Mouse (Mus musculus): ENCODE data around the gene Prpf4b. TPM values are rescaled to one million over a fixed set of nuclear protein-coding genes. Genes with fewer than 3 reads are reported as not detected.
"Not testable (repeated sequence)": the region's sequence is repeated elsewhere in the genome, so short reads cannot be mapped to it uniquely, and the experiment has no call there.

Prpf4b gene
- polyA plus RNA-seq, 1 experiment from 2014 or later, result 71.8 TPM

DNA sequence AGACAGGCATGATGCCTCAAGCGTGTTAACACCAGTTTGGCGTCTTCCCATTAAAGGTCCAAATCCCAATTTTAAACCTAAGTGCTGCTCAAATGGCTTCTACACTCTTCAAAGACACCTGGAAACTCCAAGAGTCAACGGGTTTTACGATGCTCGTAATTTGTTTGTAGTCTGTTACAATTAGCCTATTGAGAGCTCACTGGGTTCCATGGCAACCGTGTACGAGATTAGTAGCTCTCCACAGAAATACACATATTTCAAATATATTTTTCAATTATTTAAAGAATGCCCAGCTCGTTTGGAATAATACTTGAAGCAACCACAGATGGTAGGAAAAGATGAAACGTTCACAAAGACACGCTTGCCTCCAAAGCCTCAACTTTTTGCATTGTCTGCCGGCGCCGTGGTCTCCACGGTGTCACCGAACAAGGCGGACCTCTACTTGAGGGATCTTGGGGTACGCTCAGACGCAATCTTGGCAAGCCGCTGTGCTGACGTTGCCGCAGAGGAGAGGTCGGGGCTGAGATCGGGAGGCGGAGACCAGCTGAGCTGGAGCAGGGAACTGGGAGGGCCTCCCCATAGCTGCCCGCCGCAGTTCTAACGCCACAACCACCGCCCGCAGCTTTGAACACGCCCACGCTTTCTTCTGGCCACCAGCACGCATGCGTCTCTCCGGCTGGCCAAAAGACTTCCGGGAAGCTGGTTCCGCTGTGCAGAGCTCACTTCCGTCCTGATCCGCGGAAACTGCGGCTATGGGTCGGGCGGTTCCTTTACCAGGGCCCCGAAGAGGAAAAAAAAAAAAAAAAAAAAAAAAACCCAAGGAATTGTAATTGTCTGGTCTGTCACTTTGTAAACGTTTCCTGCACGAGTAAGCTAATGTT lies 1.1 kb upstream of the Prpf4b start:
- peak; percentile 93 for ATAC-seq (replicated peaks; ENCODE audit: low FRiP score)
- Histone ChIP-seq H3K9me3 (replicated peaks) (no peaks in the 10 kb centered on the region), H3K4me2 (peak overlapping the region; percentile 71), H3K27me3 (no peaks in the 10 kb centered on the region), H3K4me3 (replicated peaks) (peak overlapping the region; percentile 90), H3K36me3 (0 out of 2 replicates have a peak, but pooled peaks cover 2% of the 10 kb centered on the region), H3K9ac (peak overlapping the region; percentile 61), H3K27ac (peak overlapping the region; percentile 99), H3K4me1 (peaks cover 18% of the 10 kb centered on the region)
- 2% methylated on average over 45 of the region's 45 CpGs for whole genome bisulfite sequencing

GRCm38 (mm10) chr13:34874736-34875135 lies 366 bp upstream of the Prpf4b start:
- H3K4me3 ChIP-seq (replicated peaks), result peak overlapping the region; percentile 90
- not testable (repeated sequence) for H3K36me3 ChIP-seq; ATAC-seq (replicated peaks; ENCODE audit: low FRiP score); H3K27me3 ChIP-seq; H3K9me3 ChIP-seq (replicated peaks)
- H3K9ac ChIP-seq, result peak overlapping the region; percentile 97; the same call in 1 of the 2 replicates
- WGBS, result 15% methylated on average over 13 of the region's 13 CpGs
- H3K4me2 ChIP-seq, result peak overlapping the region; percentile 71
- H3K27ac ChIP-seq, result peak overlapping the region; percentile 99
- H3K4me1 ChIP-seq, result peaks cover 18% of the 10 kb centered on the region

DNA sequence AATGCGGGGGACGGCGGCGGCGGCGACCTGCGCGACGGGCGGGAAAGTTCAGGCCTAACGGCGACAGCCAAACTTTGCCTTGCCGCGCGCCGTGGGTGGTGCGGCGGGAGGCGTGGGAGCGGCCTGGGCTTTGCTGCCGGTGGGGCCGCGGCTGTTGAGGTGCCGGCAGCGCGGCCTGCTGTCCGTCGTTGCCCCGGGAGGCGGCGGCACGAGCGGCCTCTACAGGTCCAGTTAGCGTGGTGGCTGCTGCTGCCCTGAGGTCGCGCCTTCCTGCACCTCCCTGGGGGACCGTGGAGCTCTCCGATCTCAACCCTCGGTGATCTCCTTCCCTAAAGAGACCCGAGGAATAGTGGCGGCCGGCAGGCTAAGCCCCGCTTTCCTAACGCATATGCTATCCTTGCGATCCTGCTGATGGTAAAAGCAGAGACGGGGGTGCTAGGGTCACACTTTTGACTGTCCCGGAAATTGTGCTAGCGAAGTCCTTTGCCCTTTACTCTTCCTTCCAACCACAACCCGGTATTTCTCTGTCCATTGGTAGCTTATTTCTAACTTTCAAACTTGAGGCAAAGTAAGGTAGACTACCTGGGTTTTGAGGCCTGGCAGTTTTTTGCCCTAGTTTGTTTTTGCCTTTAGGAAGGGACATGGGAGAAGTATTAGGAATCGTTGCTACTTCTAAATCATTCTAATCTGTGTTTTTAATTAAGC lies 791 bp downstream of the Prpf4b start:
- ATAC-seq (replicated peaks; ENCODE audit: low FRiP score), result peak; percentile 60

GRCm38 (mm10) chr13:34876481-34876880 lies 1.4 kb downstream of the Prpf4b start:
- H3K9me3 ChIP-seq (replicated peaks), result no peaks in the 10 kb centered on the region
- H3K36me3 ChIP-seq, result 0 out of 2 replicates have a peak, but pooled peaks cover 15% of the 10 kb centered on the region
- peak overlapping the region; percentile 90 for H3K4me3 ChIP-seq (replicated peaks)
- peak overlapping the region; percentile 97 for H3K9ac ChIP-seq
- peaks cover 18% of the 10 kb centered on the region for H3K4me1 ChIP-seq
- H3K27me3 ChIP-seq, result no peaks in the 10 kb centered on the region
- peak overlapping the region; percentile 71 for H3K4me2 ChIP-seq
- no peak for ATAC-seq (replicated peaks; ENCODE audit: low FRiP score)
- peak overlapping the region; percentile 99; the same call in 1 of the 2 replicates for H3K27ac ChIP-seq
- WGBS, result 11% methylated on average over 3 of the region's 3 CpGs

More for the DNA sequence above, 791 bp downstream of the Prpf4b start:
- Histone ChIP-seq H3K9me3 (replicated peaks) (no peaks in the 10 kb centered on the region), H3K27ac (peak overlapping the region; percentile 99), H3K4me1 (peaks cover 18% of the 10 kb centered on the region), H3K4me3 (replicated peaks) (peak overlapping the region; percentile 90), H3K9ac (peak overlapping the region; percentile 97), H3K27me3 (no peaks in the 10 kb centered on the region), H3K4me2 (peak overlapping the region; percentile 71), H3K36me3 (0 out of 2 replicates have a peak, but pooled peaks cover 11% of the 10 kb centered on the region)
- under 1% methylated on average over 50 of the region's 50 CpGs for WGBS

DNA sequence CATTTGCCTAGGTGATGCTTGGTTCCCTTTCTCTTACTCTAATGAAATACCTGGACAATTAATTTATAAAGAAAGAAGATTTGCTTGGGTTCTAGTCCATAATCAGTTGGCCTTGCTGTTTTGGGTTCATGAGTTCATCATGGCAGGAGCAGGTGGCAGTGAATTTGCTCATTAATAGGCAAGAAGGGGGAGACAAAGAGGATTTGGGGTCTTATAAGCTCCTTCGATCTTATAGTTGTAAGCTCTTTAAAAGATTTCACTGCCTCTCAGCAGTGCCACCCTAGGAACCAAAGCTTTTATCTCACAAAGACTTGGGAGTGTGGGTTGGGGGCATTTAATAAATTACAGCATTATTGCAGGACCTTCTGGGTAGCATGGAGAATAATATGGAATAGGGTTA lies 17.8 kb downstream of the Prpf4b start:
- H3K9ac ChIP-seq, result no peak overlapping the region
- H3K4me2 ChIP-seq, result no peak overlapping the region
- no peaks in the 10 kb centered on the region for H3K4me1 ChIP-seq
- H3K27me3 ChIP-seq, result no peaks in the 10 kb centered on the region
- no peaks in the 10 kb centered on the region for H3K9me3 ChIP-seq (replicated peaks)
- H3K4me3 ChIP-seq (replicated peaks), result no peak overlapping the region
- no peak overlapping the region for H3K27ac ChIP-seq
- no peak for ATAC-seq (replicated peaks; ENCODE audit: low FRiP score)
- H3K36me3 ChIP-seq, result peaks cover 95% of the 10 kb centered on the region
- WGBS, result 93% methylated on average over 1 of the region's 1 CpGs

DNA sequence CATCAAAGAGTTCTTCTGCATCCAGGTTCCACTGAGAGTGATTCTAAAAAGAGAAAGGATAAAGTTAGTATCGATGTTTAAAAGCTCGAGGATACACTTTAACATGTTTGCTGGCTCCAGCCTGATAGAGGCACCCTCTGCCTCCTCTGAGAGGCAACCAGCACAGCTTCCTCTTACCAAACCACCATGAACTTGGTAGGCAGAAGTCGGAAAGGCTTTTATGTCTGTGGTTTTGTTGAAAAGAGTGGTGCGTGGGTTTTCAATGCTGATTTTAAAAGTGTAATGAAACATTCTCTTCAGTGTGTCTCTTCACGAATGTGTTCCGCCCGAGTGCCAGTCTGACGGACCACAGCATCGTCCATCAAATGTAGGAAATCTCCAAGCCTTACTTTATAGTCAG lies 39.5 kb downstream of the Prpf4b start:
- Histone ChIP-seq H3K4me2 (no peak overlapping the region), H3K4me3 (replicated peaks) (no peak overlapping the region), H3K4me1 (peaks cover 9% of the 10 kb centered on the region), H3K9me3 (replicated peaks) (no peaks in the 10 kb centered on the region), H3K27ac (no peak overlapping the region), H3K27me3 (no peaks in the 10 kb centered on the region), H3K36me3 (no peaks in the 10 kb centered on the region), H3K9ac (no peak overlapping the region)
- ATAC-seq (replicated peaks; ENCODE audit: low FRiP score), result no peak
- 78% methylated on average over 9 of the region's 9 CpGs for WGBS

DNA sequence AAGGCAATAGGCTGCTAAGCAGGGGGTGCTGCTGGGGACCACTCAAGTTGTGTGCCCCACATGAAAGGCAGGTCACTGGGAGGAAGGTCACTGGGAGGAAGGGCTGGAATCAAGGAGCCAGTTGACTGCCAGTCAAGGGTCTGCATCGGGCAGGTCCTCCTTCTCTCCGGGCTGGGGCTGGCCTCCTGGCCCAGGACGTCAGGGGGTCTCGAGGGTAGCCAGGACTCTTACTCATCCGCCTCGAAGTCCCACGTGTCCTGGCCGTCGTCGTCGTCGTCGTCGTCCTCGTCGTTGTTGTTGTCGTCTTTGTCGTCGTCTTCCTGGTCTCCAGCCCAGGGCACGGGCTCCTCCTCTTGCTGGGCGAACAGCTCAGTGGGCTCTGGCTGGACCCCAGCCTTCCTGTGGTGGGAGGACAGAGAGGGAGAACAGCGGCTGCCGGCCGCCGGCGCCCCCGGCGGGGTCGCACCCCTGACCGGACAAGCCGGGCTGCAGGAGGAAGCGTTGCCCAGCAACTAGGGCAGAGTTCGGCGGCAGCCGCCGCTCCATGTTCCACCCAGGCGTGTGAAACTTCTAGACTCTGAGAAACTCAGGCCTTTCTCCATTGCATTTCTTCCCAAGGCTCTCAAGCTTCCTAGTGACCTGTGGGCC lies 41.5 kb downstream of the Prpf4b start:
- WGBS, result 33% methylated on average over 37 of the region's 37 CpGs
- peak; percentile 83 for ATAC-seq (replicated peaks; ENCODE audit: low FRiP score)

DNA sequence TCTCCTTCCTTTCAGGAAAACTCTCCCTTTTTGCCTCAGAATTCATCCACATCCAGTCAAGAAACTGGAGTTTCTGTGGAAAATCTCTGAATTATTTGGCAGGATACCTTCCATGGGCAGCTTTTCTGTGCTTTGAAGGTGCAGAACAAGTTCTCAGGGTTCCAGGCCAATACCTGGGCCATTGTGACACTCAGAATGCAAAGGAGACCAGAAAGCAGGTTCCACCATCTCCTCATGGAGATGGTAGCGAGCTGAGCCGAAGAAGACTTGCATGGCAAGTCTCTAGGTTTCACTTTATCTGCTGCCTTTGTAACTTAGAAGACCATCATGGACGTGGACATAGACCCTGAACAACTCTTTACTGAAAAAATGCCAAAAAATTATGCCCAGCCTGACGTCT lies 49.1 kb downstream of the Prpf4b start, which contains the start of the genes Fam217a and 4933417A18Rik:
Gene Fam217a (minus strand): TSS at position 101 of the 400 bp plus-strand sequence.
Gene 4933417A18Rik (plus strand): TSS at position 200 of the 400 bp plus-strand sequence.
- Histone ChIP-seq H3K27ac (no peak within 1 kb of the TSS), H3K4me2 (no peak within 1 kb of the TSS), H3K9ac (no peak within 1 kb of the TSS), H3K36me3 (no peaks in the 10 kb centered on the region), H3K27me3 (no peaks in the 10 kb centered on the region), H3K4me3 (replicated peaks) (no peak within 1 kb of the TSS), H3K9me3 (replicated peaks) (no peaks in the 10 kb centered on the region), H3K4me1 (no peaks in the 10 kb centered on the region)
- 77% methylated on average over 4 of the region's 4 CpGs for WGBS
- no peak for ATAC-seq (replicated peaks; ENCODE audit: low FRiP score)

More for the DNA sequence above, 41.5 kb downstream of the Prpf4b start:
- Histone ChIP-seq H3K36me3 (no peaks in the 10 kb centered on the region), H3K4me1 (peaks cover 9% of the 10 kb centered on the region), H3K27ac (no peak overlapping the region; the same call in 1 of the 2 replicates), H3K27me3 (no peaks in the 10 kb centered on the region), H3K4me2 (peak overlapping the region; percentile 60), H3K9me3 (replicated peaks) (no peaks in the 10 kb centered on the region), H3K4me3 (replicated peaks) (peak overlapping the region; percentile 33), H3K9ac (no peak overlapping the region)

DNA sequence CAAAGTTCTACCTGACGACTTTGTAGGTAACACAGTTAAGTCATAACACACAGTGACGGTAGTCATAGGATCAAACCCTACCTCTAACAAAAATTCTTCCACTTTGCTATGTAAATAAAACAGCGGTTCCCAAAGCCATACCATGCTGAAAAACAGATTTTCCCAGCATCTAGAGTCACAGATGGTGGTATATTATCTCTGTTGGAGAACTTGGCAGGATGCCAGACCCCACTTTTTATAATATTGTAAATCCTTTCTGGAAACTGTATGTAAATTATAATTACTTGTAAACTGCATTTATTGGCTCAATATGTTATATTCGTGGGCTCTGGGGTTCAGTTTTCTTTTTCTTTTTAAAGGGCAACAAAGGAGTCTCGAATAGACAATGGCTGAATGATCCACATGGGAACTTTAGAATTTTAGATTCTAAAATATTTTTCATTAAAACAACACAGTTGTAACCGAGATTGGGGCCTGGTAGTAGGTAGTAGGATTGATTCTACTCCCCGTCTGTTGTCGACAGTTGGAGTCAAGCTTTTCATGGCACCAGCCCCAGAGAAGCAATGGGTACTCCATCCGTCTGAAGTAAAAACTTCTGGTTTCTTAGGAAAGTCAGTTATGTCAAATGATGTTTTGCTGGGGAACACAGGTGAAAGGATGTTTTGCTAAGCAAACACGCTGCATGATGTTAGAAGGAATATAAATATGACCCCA lies 60.0 kb downstream of the Prpf4b start:
- no peak overlapping the region for H3K9ac ChIP-seq
- no peaks in the 10 kb centered on the region for H3K36me3 ChIP-seq
- H3K4me2 ChIP-seq, result no peak overlapping the region
- no peaks in the 10 kb centered on the region for H3K9me3 ChIP-seq (replicated peaks)
- H3K4me3 ChIP-seq (replicated peaks), result no peak overlapping the region
- WGBS, result 75% methylated on average over 10 of the region's 10 CpGs
- no peaks in the 10 kb centered on the region for H3K4me1 ChIP-seq
- no peak overlapping the region for H3K27ac ChIP-seq
- H3K27me3 ChIP-seq, result no peaks in the 10 kb centered on the region
- no peak for ATAC-seq (replicated peaks; ENCODE audit: low FRiP score)

GRCm38 (mm10) chr13:34942370-34942769 lies 67.3 kb downstream of the Prpf4b start:
- Histone ChIP-seq H3K4me3 (replicated peaks) (no peak overlapping the region), H3K27ac (no peak overlapping the region), H3K4me2 (no peak overlapping the region), H3K9ac (no peak overlapping the region), H3K4me1 (no peaks in the 10 kb centered on the region), H3K27me3 (no peaks in the 10 kb centered on the region), H3K36me3 (no peaks in the 10 kb centered on the region), H3K9me3 (replicated peaks) (no peaks in the 10 kb centered on the region)
- ATAC-seq (replicated peaks; ENCODE audit: low FRiP score), result no peak

GRCm38 (mm10) chr13:34951437-34951836 lies 76.3 kb downstream of the Prpf4b start:
- not testable (repeated sequence) for H3K36me3 ChIP-seq

More at GRCm38 (mm10) chr13:34951437-34951836, 76.3 kb downstream of the Prpf4b start:
- not testable (repeated sequence) for ATAC-seq (replicated peaks; ENCODE audit: low FRiP score); H3K27ac ChIP-seq; H3K27me3 ChIP-seq; H3K4me3 ChIP-seq (replicated peaks); H3K9ac ChIP-seq; H3K4me1 ChIP-seq; H3K4me2 ChIP-seq; H3K9me3 ChIP-seq (replicated peaks)
- WGBS, result 91% methylated on average over 2 of the region's 2 CpGs
